Mouse (Mus musculus): ENCODE measurements around the gene Abhd4. TPM values are rescaled to one million over a fixed set of nuclear protein-coding genes. Genes with fewer than 3 reads are reported as not detected.

Abhd4 gene
- 10 to 100 TPM; 16.3 to 18.4 TPM for polyA plus RNA-seq (2017; shearing (Covaris generic))

GRCm38 (mm10) chr14:54253741-54254291, at the start of gene Abhd4, which contains the start of gene Dad1:
Gene Abhd4 (plus strand): TSS chr14:54254188.
Gene Dad1 (minus strand): TSS chr14:54254104.

DNA sequence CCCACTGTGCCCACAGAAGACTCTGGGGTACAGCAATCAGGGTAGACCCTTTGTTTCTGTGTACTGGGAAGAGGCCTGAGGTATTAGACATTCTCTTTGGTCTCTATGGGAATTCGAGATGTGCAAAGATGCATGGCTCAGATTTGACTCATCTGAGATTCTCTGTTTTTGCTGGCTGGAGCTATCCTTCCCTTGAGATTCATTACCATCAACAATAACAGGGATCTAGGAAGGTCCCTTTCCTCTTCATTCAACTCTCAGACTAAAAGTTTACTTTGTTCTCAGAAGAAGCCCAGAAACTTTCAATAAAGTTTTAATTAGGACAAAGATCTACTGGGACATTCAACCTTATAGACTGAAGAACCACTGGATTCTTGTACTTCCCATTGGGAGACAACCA, 30.9 kb downstream of the Abhd4 start, which contains the start of gene Olfr49:
Olfr49 (minus strand) TSS at position 101 of the 400 bp plus-strand sequence.

Other genes with a start within 250 kb of the Abhd4 start
- 100 to 1,000 TPM; 407 to 503 TPM for gene Dad1, start 84 bp upstream of the Abhd4 start, polyA plus RNA-seq (2017; shearing (Covaris generic))
- under 1 TPM in 1 of 2 experiments, not detected in 1; 0.25 TPM for gene Olfr49, start 30.8 kb downstream of the Abhd4 start, polyA plus RNA-seq (2017; shearing (Covaris generic))
- gene Oxa1l, start 106.6 kb downstream of the Abhd4 start, polyA plus RNA-seq (2017; shearing (Covaris generic)) = 10 to 100 TPM; 60.7 to 63.0 TPM
- 1 to 10 TPM in 1 of 2 experiments, under 1 TPM in 1; 0.58 to 1.7 TPM for gene Slc7a7, start 163.6 kb downstream of the Abhd4 start, polyA plus RNA-seq (2017; shearing (Covaris generic))
- gene Mrpl52, start 172.7 kb downstream of the Abhd4 start, polyA plus RNA-seq (2017; shearing (Covaris generic)) = 100 to 1,000 TPM; 198 to 272 TPM
- gene Mmp14, start 177.4 kb downstream of the Abhd4 start, polyA plus RNA-seq (2017; shearing (Covaris generic)) = 10 to 100 TPM in 1 of 2 experiments, 1 to 10 TPM in 1; 4.6 to 23.8 TPM
- gene Lrp10, start 209.9 kb downstream of the Abhd4 start, polyA plus RNA-seq (2017; shearing (Covaris generic)) = 100 to 1,000 TPM; 260 to 472 TPM
- gene Rem2, start 221.9 kb downstream of the Abhd4 start, polyA plus RNA-seq (2017; shearing (Covaris generic)) = 1 to 10 TPM in 1 of 2 experiments, under 1 TPM in 1; 0.54 to 1.4 TPM

Measured in activated CD4-positive, CD25-positive, alpha-beta regulatory T cell (primary cell).